Mouse (Mus musculus) hindbrain, embryonic 15.5 days (tissue): ENCODE data around the gene Ptgis. TPM values are rescaled to one million over a fixed set of nuclear protein-coding genes. Genes with fewer than 3 reads are reported as not detected.

Experiments
- ATAC-seq: fragments of 200-750 bp; cut with Nextera tagmentation; 2 replicates; pipeline ENCODE4 v1.8.0; 2017; ENCODE audit warnings: low read depth, moderate number of reproducible peaks, moderate TSS enrichment; ENCODE audit not compliant: low FRiP score
- H3K27ac ChIP-seq: fragments of 300-500 bp; sonication (generic); replicated peaks from 2 replicates; pipeline ENCODE4 v1.5.1; 2015; ENCODE audit warnings: mild to moderate bottlenecking, inconsistent platforms
- H3K27me3 ChIP-seq: fragments of 300-500 bp; sonication (generic); 2 replicates; pipeline ENCODE4 v1.6.1; 2015; ENCODE audit warnings: control low read depth, inconsistent platforms
- H3K36me3 ChIP-seq: fragments of 300-500 bp; sonication (generic); 2 replicates; pipeline ENCODE4 v1.6.1; 2015; ENCODE audit warnings: control low read depth, inconsistent platforms
- H3K4me1 ChIP-seq: fragments of 300-500 bp; sonication (generic); replicated peaks from 2 replicates; pipeline ENCODE4 v1.6.1; 2015; ENCODE audit warnings: control low read depth, inconsistent platforms
- H3K4me2 ChIP-seq: fragments of 300-500 bp; sonication (generic); 2 replicates; pipeline ENCODE4 v1.6.1; 2015; ENCODE audit warnings: moderate library complexity, mild to moderate bottlenecking, inconsistent platforms
- H3K4me3 ChIP-seq: fragments of 300-500 bp; sonication (generic); 2 replicates; pipeline ENCODE4 v1.5.1; 2015; ENCODE audit warnings: mild to moderate bottlenecking, inconsistent platforms
- H3K9ac ChIP-seq: fragments of 300-500 bp; sonication (generic); 2 replicates; pipeline ENCODE4 v1.6.1; 2015; ENCODE audit warnings: inconsistent platforms
- H3K9me3 ChIP-seq: fragments of 300-500 bp; sonication (generic); 2 replicates; pipeline ENCODE4 v1.6.1; 2016; ENCODE audit warnings: control low read depth, inconsistent platforms
- WGBS: fragments of 180-500 bp; shearing (Covaris S2); methylation state at CpG from one replicate; pipeline ENCODE4 v1.1.7; 2015; 5-methylcytosine and 5-hydroxymethylcytosine counted together
- polyA plus RNA-seq: library from polyadenylated mRNA; unstranded; fragments of >200 nt; fragmentation: Nextera tagmentation; extraction: Ambion mirVana; gene quantifications from 2 replicates; pipeline ENCODE4 v1.2.1, GENCODE M21; 2015

Ptgis gene
- polyA plus RNA-seq, 1 experiment from 2014 or later, result 3.6 TPM

DNA sequence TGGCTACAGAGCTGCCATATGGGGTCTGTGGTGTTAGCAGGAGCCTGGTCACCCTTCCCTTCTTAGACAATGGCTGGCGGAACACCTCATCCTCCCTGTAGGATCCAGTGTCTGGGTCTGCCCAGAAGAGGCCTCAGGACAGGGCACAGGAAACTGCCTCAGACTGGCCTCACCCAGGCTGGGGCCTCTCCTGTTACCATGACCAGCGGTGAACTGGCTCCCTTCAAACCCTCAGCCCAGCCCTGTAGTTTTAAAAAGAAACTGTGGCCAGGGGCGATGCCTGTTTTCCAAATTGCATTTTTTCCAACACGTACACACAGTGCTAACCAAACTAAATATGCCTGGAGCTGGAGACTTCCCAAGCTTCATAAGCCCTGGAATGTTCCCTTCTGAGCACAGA, 20.7 kb upstream of the Ptgis start:
- H3K4me1 ChIP-seq, result no peaks in the 10 kb centered on the region
- no peak for ATAC-seq
- H3K36me3 ChIP-seq, result no peaks in the 10 kb centered on the region
- no peaks in the 10 kb centered on the region for H3K27me3 ChIP-seq
- no peaks in the 10 kb centered on the region for H3K9me3 ChIP-seq
- H3K9ac ChIP-seq, result no peak overlapping the region
- WGBS, result 85% methylated on average over 4 of the region's 4 CpGs
- H3K4me3 ChIP-seq, result no peak overlapping the region
- no peak overlapping the region for H3K27ac ChIP-seq
- H3K4me2 ChIP-seq, result no peak overlapping the region

DNA sequence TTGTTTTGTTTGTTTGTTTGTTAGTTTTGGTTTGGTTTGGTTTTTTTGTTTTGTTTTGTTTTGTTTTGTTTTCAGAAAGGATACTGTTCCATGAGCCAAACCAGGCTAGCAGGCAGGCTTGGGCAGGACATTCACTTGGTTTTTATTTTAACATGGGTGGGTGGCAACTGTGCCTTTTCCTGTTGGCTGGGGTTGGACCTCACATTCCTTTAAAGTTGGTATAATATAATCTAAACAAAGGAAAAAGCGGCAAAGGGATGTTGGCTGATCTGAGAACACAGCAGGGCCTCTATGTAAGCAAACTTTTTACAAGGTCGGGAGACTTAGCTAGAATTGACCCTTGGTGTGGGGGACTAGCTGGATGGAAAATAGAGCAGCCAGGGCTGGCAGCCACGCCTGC, 17.4 kb upstream of the Ptgis start:
- Histone ChIP-seq H3K4me3 (no peak overlapping the region), H3K9ac (no peak overlapping the region), H3K9me3 (no peaks in the 10 kb centered on the region), H3K36me3 (no peaks in the 10 kb centered on the region), H3K4me1 (no peaks in the 10 kb centered on the region), H3K4me2 (no peak overlapping the region), H3K27ac (no peak overlapping the region), H3K27me3 (no peaks in the 10 kb centered on the region)
- whole genome bisulfite sequencing, result 55% methylated on average over 3 of the region's 3 CpGs
- ATAC-seq, result no peak

DNA sequence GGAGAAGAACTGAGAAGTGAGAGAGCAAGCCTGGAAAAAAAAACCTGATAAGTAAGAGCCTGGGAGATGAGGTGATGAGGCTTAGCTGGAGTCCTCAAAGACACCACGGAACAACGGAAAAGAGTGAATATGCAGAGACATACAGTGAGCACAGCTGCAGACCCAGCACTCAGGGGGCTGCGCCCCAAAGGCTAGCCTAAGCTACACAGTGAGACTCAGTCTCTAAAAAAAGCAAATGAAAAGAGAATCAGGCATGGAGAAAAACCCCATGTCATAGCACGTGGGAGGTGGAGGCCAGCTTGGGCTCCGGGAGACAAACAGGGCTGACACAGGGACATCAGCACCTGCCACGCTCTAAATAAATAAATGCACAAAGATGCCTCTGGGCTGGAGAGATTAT, 14.4 kb upstream of the Ptgis start:
- no peak for ATAC-seq
- Histone ChIP-seq H3K9me3 (no peaks in the 10 kb centered on the region), H3K36me3 (no peaks in the 10 kb centered on the region), H3K9ac (no peak overlapping the region), H3K4me1 (no peaks in the 10 kb centered on the region), H3K4me2 (no peak overlapping the region), H3K4me3 (no peak overlapping the region), H3K27me3 (no peaks in the 10 kb centered on the region), H3K27ac (no peak overlapping the region)
- 65% methylated on average over 6 of the region's 6 CpGs for WGBS

GRCm38 (mm10) chr2:167254185-167254584, 13.8 kb upstream of the Ptgis start:
- WGBS, result 70% methylated on average over 7 of the region's 7 CpGs
- no peak overlapping the region for H3K4me2 ChIP-seq
- H3K4me1 ChIP-seq, result no peaks in the 10 kb centered on the region
- no peak for ATAC-seq
- H3K27me3 ChIP-seq, result no peaks in the 10 kb centered on the region
- H3K9me3 ChIP-seq, result no peaks in the 10 kb centered on the region
- H3K4me3 ChIP-seq, result no peak overlapping the region
- no peak overlapping the region for H3K27ac ChIP-seq
- no peaks in the 10 kb centered on the region for H3K36me3 ChIP-seq
- no peak overlapping the region for H3K9ac ChIP-seq

DNA sequence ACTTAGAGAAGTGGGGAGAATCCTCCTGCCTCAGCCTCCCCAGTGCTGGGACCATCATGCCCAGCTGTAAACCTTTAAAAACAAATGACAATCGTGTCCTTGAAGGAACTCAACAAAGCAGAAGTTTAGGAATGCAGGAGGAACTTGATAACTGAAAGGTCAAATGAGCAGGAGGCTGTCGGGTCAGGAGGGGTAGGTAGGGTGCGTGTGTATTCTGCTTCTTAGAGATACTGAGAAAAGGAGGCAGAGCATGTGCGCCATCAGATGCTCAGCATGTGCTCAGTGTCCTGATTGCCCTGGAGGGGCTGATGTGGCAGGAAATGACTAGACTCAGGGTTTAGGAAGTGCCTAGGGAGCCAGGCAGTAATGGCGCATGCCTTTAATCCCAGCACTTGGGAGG, 13.1 kb upstream of the Ptgis start:
- Histone ChIP-seq H3K4me2 (no peak overlapping the region), H3K36me3 (no peaks in the 10 kb centered on the region), H3K4me3 (no peak overlapping the region), H3K27me3 (no peaks in the 10 kb centered on the region), H3K9me3 (no peaks in the 10 kb centered on the region), H3K4me1 (no peaks in the 10 kb centered on the region), H3K27ac (no peak overlapping the region), H3K9ac (no peak overlapping the region)
- WGBS, result 91% methylated on average over 5 of the region's 5 CpGs
- no peak for ATAC-seq

- no peaks in the 10 kb centered on the region for H3K4me1 ChIP-seq
- no peak overlapping the region for H3K4me3 ChIP-seq
- no peak for ATAC-seq
- WGBS, result 47% methylated on average over 3 of the region's 3 CpGs
- no peak overlapping the region for H3K4me2 ChIP-seq
- no peak overlapping the region for H3K27ac ChIP-seq
- H3K36me3 ChIP-seq, result no peaks in the 10 kb centered on the region
- H3K27me3 ChIP-seq, result no peaks in the 10 kb centered on the region
- H3K9ac ChIP-seq, result no peak overlapping the region
- no peaks in the 10 kb centered on the region for H3K9me3 ChIP-seq
These were observed 11.8 kb upstream of the Ptgis start for GRCm38 (mm10) chr2:167252057-167252687.

GRCm38 (mm10) chr2:167250736-167251337, 10.4 kb upstream of the Ptgis start:
- H3K9me3 ChIP-seq, result no peaks in the 10 kb centered on the region
- no peak overlapping the region for H3K9ac ChIP-seq
- no peak for ATAC-seq
- H3K4me1 ChIP-seq, result no peaks in the 10 kb centered on the region
- H3K4me3 ChIP-seq, result no peak overlapping the region
- H3K4me2 ChIP-seq, result no peak overlapping the region
- no peaks in the 10 kb centered on the region for H3K27me3 ChIP-seq
- no peaks in the 10 kb centered on the region for H3K36me3 ChIP-seq
- H3K27ac ChIP-seq, result no peak overlapping the region
- 35% methylated on average over 7 of the region's 7 CpGs for WGBS

DNA sequence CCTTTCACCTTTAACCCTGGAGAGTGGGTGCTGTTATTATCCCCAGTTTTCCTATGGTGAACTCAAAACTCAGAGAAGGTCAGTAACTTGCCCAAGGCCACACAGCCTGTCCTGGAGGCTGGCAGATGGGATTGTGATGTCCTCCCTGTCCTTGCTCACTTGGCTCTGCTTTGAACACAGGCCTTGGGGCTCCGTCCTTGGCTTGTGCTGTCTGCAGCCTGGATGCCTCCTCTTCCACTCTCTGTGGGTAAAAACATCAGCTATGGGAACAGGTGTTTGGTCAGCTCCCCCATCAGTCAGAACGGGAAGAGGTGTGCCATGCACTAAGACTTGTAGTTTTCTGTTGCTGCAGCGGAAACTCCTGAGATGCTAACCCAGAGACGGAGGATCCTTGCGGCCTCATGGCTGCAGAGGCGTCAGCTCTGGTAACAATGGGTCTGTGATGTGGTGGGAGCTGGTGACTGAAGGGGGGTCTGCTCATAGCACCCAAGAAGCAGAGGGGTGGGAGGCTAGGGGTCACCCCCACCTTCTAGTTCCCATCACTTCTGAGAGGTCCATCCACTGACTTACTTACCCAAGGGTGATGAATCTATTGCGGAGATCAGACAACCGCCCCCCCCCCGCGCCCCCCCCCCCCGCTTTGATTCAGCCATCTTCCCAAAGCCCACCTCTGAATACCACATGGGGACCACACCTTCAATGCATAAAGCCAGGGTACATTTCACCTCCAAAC, 9.8 kb upstream of the Ptgis start:
- Histone ChIP-seq H3K27ac (no peak overlapping the region), H3K27me3 (no peaks in the 10 kb centered on the region), H3K36me3 (no peaks in the 10 kb centered on the region), H3K9me3 (no peaks in the 10 kb centered on the region), H3K4me1 (no peaks in the 10 kb centered on the region), H3K4me3 (no peak overlapping the region), H3K9ac (no peak overlapping the region), H3K4me2 (no peak overlapping the region)
- WGBS, result 47% methylated on average over 11 of the region's 11 CpGs
- ATAC-seq, result no peak

DNA sequence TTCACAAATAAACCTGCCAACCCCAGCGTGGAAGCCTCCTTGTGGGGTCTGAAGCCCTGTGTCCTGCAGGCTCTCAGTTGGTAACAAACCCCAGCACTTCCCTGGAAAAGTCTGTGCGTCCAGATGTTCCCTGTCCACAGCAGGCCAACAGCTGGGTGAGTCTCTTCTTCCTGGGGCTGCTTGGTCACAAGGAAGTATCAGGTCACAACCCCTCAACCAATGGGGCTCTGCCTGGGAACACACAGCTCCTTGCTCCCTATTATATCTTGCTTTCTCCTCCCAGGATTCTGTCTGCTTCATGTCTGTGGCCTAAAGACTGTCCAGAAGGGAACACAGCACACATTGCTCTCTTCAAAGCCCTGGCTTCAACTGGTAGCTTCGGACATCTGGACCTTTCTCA, 9.2 kb upstream of the Ptgis start:
- H3K4me3 ChIP-seq, result no peak overlapping the region
- WGBS, result 69% methylated on average over 3 of the region's 3 CpGs
- H3K36me3 ChIP-seq, result no peaks in the 10 kb centered on the region
- no peaks in the 10 kb centered on the region for H3K27me3 ChIP-seq
- H3K4me2 ChIP-seq, result no peak overlapping the region
- H3K27ac ChIP-seq, result no peak overlapping the region
- H3K4me1 ChIP-seq, result no peaks in the 10 kb centered on the region
- H3K9ac ChIP-seq, result no peak overlapping the region
- H3K9me3 ChIP-seq, result no peaks in the 10 kb centered on the region
- ATAC-seq, result no peak

DNA sequence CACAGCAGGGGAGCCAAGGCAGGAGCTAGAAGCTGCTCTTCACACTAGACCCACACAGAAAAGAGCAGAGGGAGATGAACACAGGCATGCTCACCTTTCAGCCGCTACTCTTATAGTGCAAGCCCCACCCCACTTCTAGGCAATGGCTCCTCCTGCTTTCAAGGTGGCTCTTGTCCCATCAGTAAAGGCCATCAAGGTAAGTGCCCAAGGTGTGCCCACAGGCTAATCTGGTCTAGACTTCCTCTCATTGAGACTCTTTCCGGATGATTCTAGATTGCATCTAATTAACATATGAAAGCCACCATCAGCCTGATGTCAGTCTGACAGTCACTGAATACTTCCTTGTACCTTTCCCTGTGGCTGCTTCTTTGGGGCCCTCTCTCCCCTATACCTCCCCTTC, 7.4 kb upstream of the Ptgis start:
- Histone ChIP-seq H3K4me2 (no peak overlapping the region), H3K4me3 (no peak overlapping the region)

DNA sequence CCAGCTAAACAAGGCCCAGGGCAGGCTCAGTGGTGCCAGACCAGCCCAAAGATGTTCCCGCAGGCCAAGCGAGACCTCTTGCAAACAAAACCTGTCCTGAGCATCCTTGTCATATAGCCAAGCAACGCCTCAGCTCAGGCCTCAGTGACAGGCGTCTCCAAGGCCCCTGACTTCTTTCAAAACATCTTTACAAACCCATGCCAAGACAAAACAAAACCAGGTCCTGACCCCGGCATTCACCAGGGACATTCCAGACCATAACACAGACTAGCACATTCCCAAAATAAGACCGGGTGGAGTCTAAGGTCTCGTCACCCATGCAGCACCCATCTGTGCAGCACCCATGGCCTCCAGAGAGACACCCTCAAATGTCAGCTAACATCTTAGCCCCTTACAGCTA, 6.3 kb upstream of the Ptgis start:
- H3K9me3 ChIP-seq, result no peaks in the 10 kb centered on the region
- H3K9ac ChIP-seq, result no peak overlapping the region
- no peak for ATAC-seq
- H3K4me2 ChIP-seq, result no peak overlapping the region
- WGBS, result 61% methylated on average over 7 of the region's 7 CpGs
- H3K4me1 ChIP-seq, result no peaks in the 10 kb centered on the region
- no peak overlapping the region for H3K27ac ChIP-seq
- no peaks in the 10 kb centered on the region for H3K36me3 ChIP-seq
- H3K27me3 ChIP-seq, result no peaks in the 10 kb centered on the region
- H3K4me3 ChIP-seq, result no peak overlapping the region

More for the DNA sequence above, 7.4 kb upstream of the Ptgis start:
- 40% methylated on average over 2 of the region's 2 CpGs for WGBS
- Histone ChIP-seq H3K27ac (no peak overlapping the region), H3K9me3 (no peaks in the 10 kb centered on the region), H3K9ac (no peak overlapping the region), H3K4me1 (no peaks in the 10 kb centered on the region), H3K36me3 (no peaks in the 10 kb centered on the region), H3K27me3 (no peaks in the 10 kb centered on the region)
- no peak for ATAC-seq

GRCm38 (mm10) chr2:167244892-167245291, 4.5 kb upstream of the Ptgis start:
- ATAC-seq, result no peak
- WGBS, result 79% methylated on average over 4 of the region's 4 CpGs

More at GRCm38 (mm10) chr2:167244892-167245291, 4.5 kb upstream of the Ptgis start:
- no peak overlapping the region for H3K4me3 ChIP-seq
- H3K4me2 ChIP-seq, result no peak overlapping the region
- no peaks in the 10 kb centered on the region for H3K36me3 ChIP-seq
- H3K9me3 ChIP-seq, result no peaks in the 10 kb centered on the region
- 0 out of 2 replicates have a peak, but pooled peaks cover 4% of the 10 kb centered on the region for H3K27me3 ChIP-seq
- H3K4me1 ChIP-seq, result peaks cover 9% of the 10 kb centered on the region
- H3K27ac ChIP-seq, result no peak overlapping the region
- no peak overlapping the region for H3K9ac ChIP-seq
